Mouse (Mus musculus) MEL (cell line): Measurements from ENCODE around the gene Sik3.

Experiments
- CHD1 ChIP-seq: IDR thresholded peaks from 2 replicates; pipeline ENCODE4 v1.6.1; 2012; ENCODE audit warnings: low read depth, mild to moderate bottlenecking, inconsistent platforms, low read length, improper control_type of control experiment
- CTCF ChIP-seq, 3 experiments: IDR thresholded peaks in 2 of 3; conservative IDR thresholded peaks in 1 of 3; 2 replicates each; pipeline ENCODE4 v1.5.1; 2011 to 2012; ENCODE audit warnings: low read length in 3 of 3, low read depth in 2 of 3, mild to moderate bottlenecking in 2 of 3, improper control_type of control experiment in 1 of 3, inconsistent platforms in 1 of 3, mixed read lengths in 1 of 3, moderate library complexity in 1 of 3; ENCODE audit not compliant: control insufficient read depth in 1 of 3, insufficient read depth in 1 of 3, poor library complexity in 1 of 3, severe bottlenecking in 1 of 3
- JUND ChIP-seq: IDR thresholded peaks from 2 replicates; pipeline ENCODE4 v1.6.1; 2011; ENCODE audit warnings: low read depth, mild to moderate bottlenecking, improper control_type of control experiment, low read length
- MAFK ChIP-seq: IDR thresholded peaks from 2 replicates; pipeline ENCODE4 v1.6.1; 2011; ENCODE audit warnings: low read depth, mild to moderate bottlenecking, low read length, improper control_type of control experiment, borderline replicate concordance
- MYC ChIP-seq: IDR thresholded peaks from 2 replicates; pipeline ENCODE4 v1.6.1; 2011; ENCODE audit warnings: low read depth, mild to moderate bottlenecking, low read length, improper control_type of control experiment, moderate library complexity
- POLR2A ChIP-seq, 2 experiments: IDR thresholded peaks; 2 replicates each; pipeline ENCODE4 v1.6.1; 2011 to 2012; ENCODE audit warnings: low read length in 2 of 2, mild to moderate bottlenecking in 2 of 2, control low read depth in 1 of 2, improper control_type of control experiment in 1 of 2, low read depth in 1 of 2, moderate library complexity in 1 of 2; ENCODE audit not compliant: control insufficient read depth in 1 of 2, insufficient read depth in 1 of 2, poor library complexity in 1 of 2
- POLR2AphosphoS5 ChIP-seq: IDR thresholded peaks from 2 replicates; pipeline ENCODE4 v1.6.1; 2012; ENCODE audit warnings: low read depth, borderline replicate concordance, mild to moderate bottlenecking, inconsistent platforms, low read length, moderate library complexity, mixed read lengths
- RAD21 ChIP-seq: IDR thresholded peaks from 2 replicates; pipeline ENCODE4 v1.6.1; 2011; ENCODE audit warnings: mild to moderate bottlenecking, low read depth, low read length, improper control_type of control experiment
- TAL1 ChIP-seq: IDR thresholded peaks from 2 replicates; pipeline ENCODE4 v1.6.1; 2012; ENCODE audit warnings: mild to moderate bottlenecking, inconsistent platforms, low read length, moderate library complexity, mixed read lengths
- ZKSCAN1 ChIP-seq: IDR thresholded peaks from 2 replicates; pipeline ENCODE4 v1.6.1; 2012; ENCODE audit warnings: low read depth, mild to moderate bottlenecking, inconsistent platforms, low read length, improper control_type of control experiment, moderate library complexity

- TF ChIP-seq CTCF (IDR thresholded peaks at IDR 0.05 in 2 of 3, conservative IDR thresholded peaks at IDR 0.05 in 1 of 3; ENCODE audit: control insufficient read depth in 1 of 3, insufficient read depth in 1 of 3, low read depth in 2 of 3, low read length in 3 of 3, poor library complexity in 1 of 3, severe bottlenecking in 1 of 3): no peak
- TF ChIP-seq JUND: no peak
- TF ChIP-seq CHD1: no peak
- TF ChIP-seq TAL1: no peak
- peak; percentile 73 to 75; a peak in 3 of 4 replicates for TF ChIP-seq POLR2A (IDR thresholded peaks at IDR 0.05; ENCODE audit: control insufficient read depth in 1 of 2, insufficient read depth in 1 of 2, low read depth in 1 of 2, low read length in 2 of 2, poor library complexity in 1 of 2)
- no peak for TF ChIP-seq MAFK
- TF ChIP-seq RAD21: no peak
- TF ChIP-seq POLR2AphosphoS5: no peak
- no peak for TF ChIP-seq ZKSCAN1
- no peak for TF ChIP-seq MYC
These were observed 28.0 kb upstream of the Sik3 start for GRCm38 (mm10) chr9:45984409-45985228.
